Mouse (Mus musculus) neural tube, embryonic 13.5 days (tissue): ENCODE data around the gene Csad. TPM values are rescaled to one million over a fixed set of nuclear protein-coding genes. Genes with fewer than 3 reads are reported as not detected.

ENCODE experiments used
- ATAC-seq: fragments of 200-750 bp; cut with Nextera tagmentation; 2 replicates; pipeline ENCODE4 v1.8.0; 2017; ENCODE audit warnings: low read depth, mild to moderate bottlenecking, moderate TSS enrichment, moderate library complexity
- H3K27ac ChIP-seq: fragments of 300-500 bp; sonication (generic); replicated peaks from 2 replicates; pipeline ENCODE4 v1.5.1; 2015; ENCODE audit warnings: moderate library complexity, mild to moderate bottlenecking, inconsistent platforms
- H3K27me3 ChIP-seq: fragments of 300-500 bp; sonication (generic); 2 replicates; pipeline ENCODE4 v1.6.1; 2015; ENCODE audit warnings: mild to moderate bottlenecking, inconsistent platforms
- H3K36me3 ChIP-seq: fragments of 300-500 bp; sonication (generic); 2 replicates; pipeline ENCODE4 v1.6.1; 2015; ENCODE audit warnings: mild to moderate bottlenecking, inconsistent platforms
- H3K4me1 ChIP-seq: fragments of 300-500 bp; sonication (generic); replicated peaks from 2 replicates; pipeline ENCODE4 v1.6.1; 2015; ENCODE audit warnings: inconsistent platforms
- H3K4me2 ChIP-seq: fragments of 300-500 bp; sonication (generic); 2 replicates; pipeline ENCODE4 v1.6.1; 2015; ENCODE audit warnings: inconsistent platforms, mild to moderate bottlenecking, moderate library complexity
- H3K4me3 ChIP-seq: fragments of 300-500 bp; sonication (generic); 2 replicates; pipeline ENCODE4 v1.5.1; 2015; ENCODE audit warnings: mild to moderate bottlenecking, inconsistent platforms
- H3K9ac ChIP-seq: fragments of 300-500 bp; sonication (generic); 2 replicates; pipeline ENCODE4 v1.6.1; 2015; ENCODE audit warnings: moderate library complexity, mild to moderate bottlenecking, inconsistent platforms
- H3K9me3 ChIP-seq: fragments of 300-500 bp; sonication (generic); 2 replicates; pipeline ENCODE4 v1.6.1; 2016; ENCODE audit warnings: inconsistent platforms
- WGBS: fragments of 180-500 bp; shearing (Covaris S2); methylation state at CpG from one replicate; pipeline ENCODE4 v1.1.7; 2015; 5-methylcytosine and 5-hydroxymethylcytosine counted together
- polyA plus RNA-seq: library from polyadenylated mRNA; unstranded; fragments of >200 nt; fragmentation: Nextera tagmentation; extraction: Ambion mirVana; gene quantifications from 2 replicates; pipeline ENCODE4 v1.2.1, GENCODE M21; 2015

Gene Csad
- 35.9 and 38.8 TPM in 2 replicates for polyA plus RNA-seq

DNA sequence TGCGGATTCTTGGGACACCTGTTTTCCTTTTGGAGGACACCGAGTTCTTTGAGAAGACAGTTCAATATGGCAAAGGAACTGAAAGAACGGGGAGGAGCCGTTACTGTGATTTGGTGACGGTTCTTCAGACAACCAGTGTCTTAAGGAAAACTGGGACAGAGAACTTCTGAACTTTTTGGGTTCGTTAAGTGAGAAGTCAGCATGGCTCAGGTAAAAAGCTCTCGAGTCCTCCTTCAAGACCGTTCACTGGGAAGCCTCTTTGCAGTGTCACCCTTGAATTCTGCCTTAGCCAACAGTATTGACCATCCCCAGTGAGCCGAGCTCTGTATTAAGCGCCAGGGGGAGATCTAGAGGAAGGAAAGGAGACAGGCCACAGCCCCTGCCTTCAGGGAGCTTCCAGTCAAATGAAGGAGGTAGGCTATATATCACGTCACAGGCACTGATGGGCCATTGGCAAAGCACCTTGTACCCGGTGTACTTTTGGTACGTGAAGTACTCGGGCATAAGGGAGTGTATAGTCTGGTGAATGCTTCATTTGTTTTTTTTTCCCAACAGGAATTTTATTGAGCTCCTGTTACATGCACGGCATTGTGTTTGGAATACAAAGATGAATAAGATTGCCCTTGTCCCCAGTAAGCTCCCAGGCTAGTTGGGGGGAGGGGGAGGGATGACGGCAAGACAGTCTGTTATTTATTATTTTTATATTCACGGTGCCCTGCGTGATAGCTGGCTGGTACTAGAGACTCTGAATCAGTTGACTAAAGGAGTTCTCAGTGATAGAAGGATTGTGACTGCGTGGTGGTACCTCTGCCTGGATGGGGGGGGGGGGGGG lies at the start of gene Csad:
Gene Csad, minus strand, starts transcription at position 51 of the 832 bp plus-strand sequence.
- Histone ChIP-seq H3K4me1 (peaks cover 49% of the 10 kb centered on the region), H3K27me3 (no peaks in the 10 kb centered on the region), H3K4me2 (peak within 1 kb of the TSS; percentile 85), H3K36me3 (peaks cover 41% of the 10 kb centered on the region), H3K4me3 (peak within 1 kb of the TSS; percentile 81), H3K9me3 (no peaks in the 10 kb centered on the region), H3K9ac (peak within 1 kb of the TSS; percentile 96), H3K27ac (peak within 1 kb of the TSS; percentile 100)
- WGBS, result 46% methylated on average over 19 of the region's 19 CpGs
- no peak for ATAC-seq

DNA sequence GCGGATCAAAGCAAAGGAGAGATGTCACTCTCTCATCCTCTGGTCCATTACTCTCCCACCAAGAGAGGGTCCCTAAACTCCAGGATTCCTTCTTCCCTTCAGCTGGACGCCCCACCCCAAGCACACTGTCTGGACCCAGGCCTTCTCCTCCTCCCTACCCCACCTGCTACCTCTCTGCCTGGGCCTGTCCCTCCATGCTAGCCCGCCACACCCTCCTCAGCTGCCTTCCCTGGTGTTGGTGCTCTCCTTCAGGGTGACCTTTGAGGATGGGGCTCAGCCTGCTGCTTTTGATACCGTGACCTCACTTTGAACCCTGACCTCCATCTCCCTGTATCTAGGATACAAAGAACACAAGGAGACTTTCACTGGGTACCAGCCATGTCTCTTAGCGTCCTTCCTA lies 46.0 kb upstream of the Csad start:
- 53% methylated on average over 5 of the region's 5 CpGs for WGBS
- peaks cover 43% of the 10 kb centered on the region for H3K4me1 ChIP-seq
- peaks cover 34% of the 10 kb centered on the region for H3K27me3 ChIP-seq

GRCm38 (mm10) chr15:102249967-102250366 lies 45.4 kb upstream of the Csad start:
- Histone ChIP-seq H3K4me3 (no peak overlapping the region), H3K36me3 (no peaks in the 10 kb centered on the region), H3K4me2 (peak overlapping the region; percentile 92), H3K9ac (peak overlapping the region; percentile 26; the same call in 1 of the 2 replicates), H3K4me1 (peaks cover 48% of the 10 kb centered on the region), H3K27ac (peak overlapping the region; percentile 39), H3K27me3 (peaks cover 34% of the 10 kb centered on the region), H3K9me3 (no peaks in the 10 kb centered on the region)
- 42% methylated on average over 9 of the region's 9 CpGs for WGBS
- no peak for ATAC-seq

More for the DNA sequence above, 46.0 kb upstream of the Csad start:
- Histone ChIP-seq H3K4me2 (no peak overlapping the region), H3K27ac (no peak overlapping the region), H3K9me3 (no peaks in the 10 kb centered on the region), H3K36me3 (no peaks in the 10 kb centered on the region), H3K4me3 (no peak overlapping the region), H3K9ac (no peak overlapping the region)
- no peak for ATAC-seq

GRCm38 (mm10) chr15:102249251-102249691 lies 44.7 kb upstream of the Csad start:
- 3% methylated on average over 13 of the region's 13 CpGs for WGBS
- H3K9me3 ChIP-seq, result no peaks in the 10 kb centered on the region
- 0 out of 2 replicates have a peak overlapping the region, but pooled peaks have one; percentile 6 for H3K4me3 ChIP-seq
- no peaks in the 10 kb centered on the region for H3K36me3 ChIP-seq
- peak overlapping the region; percentile 39 for H3K27ac ChIP-seq
- H3K27me3 ChIP-seq, result peaks cover 37% of the 10 kb centered on the region
- H3K9ac ChIP-seq, result peak overlapping the region; percentile 26; the same call in 1 of the 2 replicates
- peak overlapping the region; percentile 92 for H3K4me2 ChIP-seq
- peaks cover 54% of the 10 kb centered on the region for H3K4me1 ChIP-seq
- no peak for ATAC-seq

DNA sequence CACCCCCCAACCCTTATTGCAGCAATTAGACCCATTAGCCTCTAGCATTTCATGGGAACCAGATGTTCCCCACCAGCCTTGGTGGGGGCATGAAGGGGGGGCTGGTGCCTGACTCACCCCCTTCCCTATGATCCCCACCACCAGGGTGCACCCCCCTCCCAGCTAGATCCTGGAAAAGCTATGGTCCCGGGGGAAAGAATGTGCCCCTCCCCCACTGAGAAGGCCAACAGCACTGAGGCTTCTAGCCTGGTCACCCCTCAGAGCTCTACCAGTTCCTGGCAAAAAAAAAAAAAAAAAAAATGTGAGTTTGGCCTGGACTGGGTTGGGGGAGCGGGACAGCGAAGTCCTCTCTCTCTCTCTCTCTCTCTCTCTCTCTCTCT lies 44.3 kb upstream of the Csad start:
- Histone ChIP-seq H3K9ac (no peak overlapping the region), H3K4me3 (no peak overlapping the region), H3K27ac (peak overlapping the region; percentile 39), H3K27me3 (peaks cover 42% of the 10 kb centered on the region), H3K36me3 (no peaks in the 10 kb centered on the region), H3K4me1 (peaks cover 59% of the 10 kb centered on the region), H3K4me2 (peak overlapping the region; percentile 92), H3K9me3 (no peaks in the 10 kb centered on the region)
- ATAC-seq, result no peak
- WGBS, result 5% methylated on average over 3 of the region's 3 CpGs

GRCm38 (mm10) chr15:102248131-102248811 lies 43.7 kb upstream of the Csad start:
- H3K27ac ChIP-seq, result peak overlapping the region; percentile 85
- no peak for ATAC-seq

DNA sequence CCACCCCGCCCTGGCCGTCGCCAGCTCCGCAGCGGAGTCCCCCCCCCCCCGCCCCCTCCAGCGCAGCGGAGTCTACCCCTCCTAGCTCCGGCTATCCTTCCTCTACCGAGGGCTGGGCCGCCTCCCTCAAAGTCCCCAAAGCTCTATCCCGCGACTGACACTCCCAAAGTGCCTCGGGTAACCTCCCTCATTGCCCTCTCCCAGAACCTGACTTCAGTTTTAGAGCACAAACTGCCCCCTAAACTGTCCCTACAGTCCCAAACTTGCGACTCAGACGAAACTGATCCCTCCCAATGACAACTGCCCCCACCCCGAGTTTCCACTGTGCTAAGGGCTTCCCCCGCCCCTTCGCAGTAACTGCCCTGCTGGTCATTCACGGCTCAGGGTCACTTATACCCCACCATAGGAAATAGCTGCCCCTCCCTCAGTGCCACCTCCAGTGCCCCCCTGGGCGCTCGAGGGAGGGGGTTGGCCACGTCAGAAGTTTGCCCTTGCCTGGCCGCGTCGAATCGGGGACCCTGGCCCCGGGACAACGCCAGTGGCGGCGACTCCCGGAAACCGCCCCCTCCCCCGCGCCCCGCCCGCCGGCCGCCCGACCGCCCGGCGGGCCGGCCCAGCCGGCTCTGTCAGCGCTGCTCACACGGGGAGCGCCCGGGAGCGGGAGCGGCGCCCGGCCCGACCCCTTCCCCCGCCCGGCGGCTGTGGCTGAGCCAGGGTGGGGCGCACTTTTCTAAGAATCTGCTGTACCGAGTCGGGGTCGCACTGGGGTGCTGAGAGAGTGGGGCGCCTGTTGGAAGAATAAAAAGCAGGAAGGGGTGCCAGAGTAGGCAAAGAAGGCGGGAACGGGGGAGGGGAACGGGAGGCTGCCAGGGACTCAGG lies 43.0 kb upstream of the Csad start:
- WGBS, result under 1% methylated on average over 63 of the region's 65 CpGs
- peak overlapping the region; percentile 76 for H3K9ac ChIP-seq
- H3K4me1 ChIP-seq, result peaks cover 72% of the 10 kb centered on the region
- peak; percentile 51 for ATAC-seq
- H3K4me2 ChIP-seq, result peak overlapping the region; percentile 92
- peak overlapping the region; percentile 85 for H3K27ac ChIP-seq
- H3K9me3 ChIP-seq, result no peaks in the 10 kb centered on the region
- H3K36me3 ChIP-seq, result no peaks in the 10 kb centered on the region
- H3K27me3 ChIP-seq, result peaks cover 55% of the 10 kb centered on the region
- H3K4me3 ChIP-seq, result peak overlapping the region; percentile 55

More at GRCm38 (mm10) chr15:102248131-102248811, 43.7 kb upstream of the Csad start:
- no peaks in the 10 kb centered on the region for H3K9me3 ChIP-seq
- peak overlapping the region; percentile 92 for H3K4me2 ChIP-seq
- H3K27me3 ChIP-seq, result peaks cover 47% of the 10 kb centered on the region
- peaks cover 64% of the 10 kb centered on the region for H3K4me1 ChIP-seq
- H3K9ac ChIP-seq, result peak overlapping the region; percentile 76
- peak overlapping the region; percentile 55 for H3K4me3 ChIP-seq
- H3K36me3 ChIP-seq, result no peaks in the 10 kb centered on the region
- 7% methylated on average over 8 of the region's 8 CpGs for WGBS

- H3K4me1 ChIP-seq, result peaks cover 74% of the 10 kb centered on the region
Measured at GRCm38 (mm10) chr15:102246866-102247251, 42.3 kb upstream of the Csad start.

GRCm38 (mm10) chr15:102245891-102246741 lies 41.6 kb upstream of the Csad start:
- Histone ChIP-seq H3K27me3 (peaks cover 56% of the 10 kb centered on the region), H3K4me1 (peaks cover 74% of the 10 kb centered on the region)
- ATAC-seq, result peak; percentile 89

More at GRCm38 (mm10) chr15:102246866-102247251, 42.3 kb upstream of the Csad start:
- peak; percentile 82 for ATAC-seq
- no peaks in the 10 kb centered on the region for H3K9me3 ChIP-seq
- WGBS, result under 1% methylated on average over 25 of the region's 35 CpGs
- peak overlapping the region; percentile 92 for H3K4me2 ChIP-seq
- H3K36me3 ChIP-seq, result no peaks in the 10 kb centered on the region
- peak overlapping the region; percentile 85 for H3K27ac ChIP-seq
- H3K9ac ChIP-seq, result peak overlapping the region; percentile 76
- peak overlapping the region; percentile 55 for H3K4me3 ChIP-seq
- H3K27me3 ChIP-seq, result peaks cover 56% of the 10 kb centered on the region

GRCm38 (mm10) chr15:102245461-102245881 lies 40.9 kb upstream of the Csad start:
- 6% methylated on average over 14 of the region's 14 CpGs for WGBS
- ATAC-seq, result no peak
- Histone ChIP-seq H3K4me2 (peak overlapping the region; percentile 92), H3K9ac (peak overlapping the region; percentile 76), H3K4me3 (peak overlapping the region; percentile 55), H3K27me3 (peaks cover 53% of the 10 kb centered on the region), H3K9me3 (no peaks in the 10 kb centered on the region), H3K4me1 (peaks cover 74% of the 10 kb centered on the region), H3K27ac (peak overlapping the region; percentile 85), H3K36me3 (no peaks in the 10 kb centered on the region)

More at GRCm38 (mm10) chr15:102245891-102246741, 41.6 kb upstream of the Csad start:
- under 1% methylated on average over 39 of the region's 44 CpGs for WGBS
- Histone ChIP-seq H3K27ac (peak overlapping the region; percentile 85), H3K9me3 (no peaks in the 10 kb centered on the region), H3K36me3 (no peaks in the 10 kb centered on the region), H3K4me2 (peak overlapping the region; percentile 92), H3K4me3 (peak overlapping the region; percentile 55), H3K9ac (peak overlapping the region; percentile 76)
